Mouse (Mus musculus): ENCODE data around the gene Cyp4a12b. TPM values are rescaled to one million over a fixed set of nuclear protein-coding genes. Genes with fewer than 3 reads are reported as not detected.
"Not testable (repeated sequence)": the region's sequence is repeated elsewhere in the genome, so short reads cannot be mapped to it uniquely, and the experiment has no call there.

Cyp4a12b gene
- not detected in 2 replicates for polyA plus RNA-seq (2015; fragmentation: Nextera tagmentation; extraction: Ambion mirVana)

DNA sequence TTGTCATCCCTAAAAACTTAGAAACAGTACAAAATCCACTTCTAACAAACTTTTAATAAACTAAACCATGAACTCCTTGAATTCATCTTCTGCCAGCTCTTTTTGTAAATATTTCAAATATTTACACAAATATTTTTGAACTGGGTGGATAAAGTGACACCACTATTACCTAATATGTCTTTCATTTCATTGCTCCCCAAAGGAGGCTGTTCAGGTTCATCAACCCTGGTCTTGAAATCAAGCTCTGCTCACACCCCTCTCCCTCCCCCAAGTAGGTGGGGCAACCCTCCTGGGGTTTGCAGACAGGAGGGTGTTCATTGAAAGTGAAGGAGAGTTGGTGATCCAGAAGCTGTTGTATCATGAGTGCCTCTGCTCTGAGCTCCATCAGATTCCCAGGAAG is at the start of gene Cyp4a12b:
Gene Cyp4a12b (plus strand): TSS at position 301 of the 400 bp plus-strand sequence.
- not testable (repeated sequence) for H3K36me3 ChIP-seq; H3K27me3 ChIP-seq; DNase-seq; H3K4me1 ChIP-seq (replicated peaks); H3K9me3 ChIP-seq (replicated peaks); H3K4me3 ChIP-seq (replicated peaks); H3K27ac ChIP-seq; H3K9ac ChIP-seq; ATAC-seq (ENCODE audit: low read depth); H3K4me2 ChIP-seq

- not testable (repeated sequence) for H3K27ac ChIP-seq; H3K9ac ChIP-seq; H3K9me3 ChIP-seq (replicated peaks); H3K4me3 ChIP-seq (replicated peaks); H3K27me3 ChIP-seq; H3K4me1 ChIP-seq (replicated peaks); H3K4me2 ChIP-seq; H3K36me3 ChIP-seq; ATAC-seq (ENCODE audit: low read depth); DNase-seq
- WGBS (ENCODE audit: insufficient replicate concordance), result 44% methylated on average over 3 of the region's 3 CpGs
Measured at GRCm38 (mm10) chr4:115365624-115366023, 45.8 kb upstream of the Cyp4a12b start.

DNA sequence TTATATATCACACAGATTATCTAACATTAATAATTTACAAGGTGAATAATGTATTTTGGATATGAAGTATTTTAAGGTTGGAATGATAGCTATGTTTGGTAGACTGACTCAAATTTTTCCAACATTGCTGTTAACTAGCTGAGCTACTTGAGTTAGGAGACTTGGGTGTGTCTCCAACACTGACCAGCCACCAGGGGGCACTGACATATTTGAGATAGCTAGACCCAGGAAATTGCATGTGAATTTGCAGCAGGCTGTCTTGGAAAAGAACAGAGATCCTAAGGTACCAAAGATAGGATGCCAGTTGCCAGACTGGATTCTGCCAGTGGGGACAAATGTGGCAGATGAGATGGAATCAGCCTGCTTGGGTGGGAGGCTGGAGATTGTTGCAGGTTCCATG is 43.4 kb upstream of the Cyp4a12b start:
- H3K36me3 ChIP-seq; H3K27ac ChIP-seq; H3K9ac ChIP-seq; H3K9me3 ChIP-seq (replicated peaks); H3K4me3 ChIP-seq (replicated peaks); H3K4me1 ChIP-seq (replicated peaks); H3K27me3 ChIP-seq; ATAC-seq (ENCODE audit: low read depth); H3K4me2 ChIP-seq; DNase-seq: not testable (repeated sequence)

- WGBS (ENCODE audit: insufficient replicate concordance), result 72% methylated on average over 2 of the region's 2 CpGs
- H3K4me3 ChIP-seq (replicated peaks); H3K4me1 ChIP-seq (replicated peaks); H3K9ac ChIP-seq; H3K36me3 ChIP-seq; H3K27ac ChIP-seq; H3K4me2 ChIP-seq; DNase-seq; ATAC-seq (ENCODE audit: low read depth); H3K27me3 ChIP-seq; H3K9me3 ChIP-seq (replicated peaks): not testable (repeated sequence)
Measured at GRCm38 (mm10) chr4:115396256-115396655, 15.2 kb upstream of the Cyp4a12b start.

DNA sequence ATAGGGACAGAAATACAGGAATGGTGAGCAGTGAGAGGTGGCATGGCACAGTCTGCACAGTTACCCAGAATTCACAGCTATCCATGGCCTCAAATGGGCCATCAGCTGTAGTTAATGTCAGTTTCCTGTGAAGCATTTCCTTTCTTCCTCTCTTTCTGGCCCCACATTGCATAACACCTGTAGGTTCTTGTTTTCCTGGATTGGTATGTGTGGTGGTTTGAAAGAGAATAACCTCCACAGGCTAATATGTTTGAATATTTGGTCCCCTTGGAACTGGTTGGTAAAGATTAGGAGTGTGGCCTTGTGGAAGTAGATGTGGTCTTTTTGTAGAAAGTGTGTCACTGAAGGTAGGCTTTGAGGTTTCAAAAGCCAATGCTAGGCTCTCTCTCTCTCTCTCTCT is 14.5 kb upstream of the Cyp4a12b start:
- not testable (repeated sequence) for DNase-seq; H3K36me3 ChIP-seq; H3K4me3 ChIP-seq (replicated peaks); H3K4me2 ChIP-seq; H3K9ac ChIP-seq; H3K4me1 ChIP-seq (replicated peaks); H3K27ac ChIP-seq; H3K27me3 ChIP-seq; H3K9me3 ChIP-seq (replicated peaks); ATAC-seq (ENCODE audit: low read depth)

DNA sequence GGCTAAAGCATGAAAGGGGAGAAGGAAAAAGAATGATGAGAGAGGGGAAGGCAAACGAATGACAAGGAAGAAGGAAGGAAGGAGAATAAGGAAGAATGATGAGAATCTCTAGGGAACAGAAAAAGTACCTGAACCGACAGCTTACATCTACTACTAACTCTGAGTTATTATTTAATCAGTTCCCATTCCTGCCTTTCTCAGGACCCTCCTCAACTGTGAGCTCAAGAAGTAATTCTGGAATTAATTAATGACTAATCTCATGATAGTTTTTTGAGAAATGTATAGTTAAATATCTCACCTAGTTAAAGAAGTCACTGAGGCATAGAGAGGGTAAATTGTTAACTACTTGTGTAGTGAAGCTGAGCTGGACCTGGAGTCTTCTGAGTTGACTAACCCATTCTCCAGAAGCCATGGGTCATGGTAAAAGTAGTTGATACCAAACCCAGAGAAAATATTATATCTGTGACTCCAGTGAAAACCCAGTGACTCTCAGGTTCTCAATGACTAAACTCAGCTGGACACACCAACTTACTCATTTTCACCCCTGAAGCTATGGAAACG is 39.2 kb downstream of the Cyp4a12b start:
- Histone ChIP-seq H3K36me3 (no peaks in the 10 kb centered on the region), H3K27me3 (no peaks in the 10 kb centered on the region), H3K27ac (no peak overlapping the region), H3K9ac (no peak overlapping the region), H3K9me3 (replicated peaks) (no peaks in the 10 kb centered on the region), H3K4me3 (replicated peaks) (no peak overlapping the region), H3K4me1 (replicated peaks) (no peaks in the 10 kb centered on the region), H3K4me2 (no peak overlapping the region)
- DNase-seq, result no peak
- WGBS (ENCODE audit: insufficient replicate concordance), result 42% methylated on average over 3 of the region's 3 CpGs
- ATAC-seq (ENCODE audit: low read depth), result no peak

- no peak within 1 kb of the TSS for H3K27ac ChIP-seq
- H3K9ac ChIP-seq, result no peak within 1 kb of the TSS
- DNase-seq (no peak), ATAC-seq (ENCODE audit: low read depth) (no peak)
- 46% methylated on average over 3 of the region's 3 CpGs for WGBS (ENCODE audit: insufficient replicate concordance)
- H3K9me3 ChIP-seq (replicated peaks), result no peaks in the 10 kb centered on the region
- no peak within 1 kb of the TSS for H3K4me2 ChIP-seq
- H3K36me3 ChIP-seq, result no peaks in the 10 kb centered on the region
- no peaks in the 10 kb centered on the region for H3K27me3 ChIP-seq
- H3K4me1 ChIP-seq (replicated peaks), result no peaks in the 10 kb centered on the region
- H3K4me3 ChIP-seq (replicated peaks), result no peak within 1 kb of the TSS
Measured at GRCm38 (mm10) chr4:115452304-115452703, 40.9 kb downstream of the Cyp4a12b start, which contains the start of gene Cyp4a30b. Cyp4a30b (plus strand) TSS chr4:115452604.

DNA sequence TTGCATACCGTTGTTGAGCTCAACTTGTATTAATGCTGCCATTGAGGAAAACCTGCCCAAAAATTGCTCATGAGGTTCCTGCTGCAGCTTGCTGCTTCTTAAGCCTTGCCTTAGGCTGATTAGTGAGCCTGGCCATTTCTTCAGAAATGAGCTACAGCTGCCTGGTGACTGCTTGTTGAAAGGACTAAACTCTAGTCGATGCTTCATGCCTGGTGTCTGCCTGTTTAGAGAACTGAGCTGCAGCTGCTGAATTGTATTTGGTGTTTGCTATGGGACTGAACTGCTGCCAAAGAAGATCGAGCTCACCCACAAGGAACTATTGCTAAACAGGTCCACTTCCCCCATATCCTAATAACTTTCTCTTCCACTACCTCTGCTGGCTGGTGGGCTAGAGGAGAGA is 62.2 kb downstream of the Cyp4a12b start:
- not testable (repeated sequence) for H3K36me3 ChIP-seq; H3K4me1 ChIP-seq (replicated peaks); DNase-seq; H3K4me2 ChIP-seq; H3K4me3 ChIP-seq (replicated peaks); ATAC-seq (ENCODE audit: low read depth); H3K27me3 ChIP-seq; H3K9ac ChIP-seq; H3K9me3 ChIP-seq (replicated peaks); H3K27ac ChIP-seq
- 56% methylated on average over 3 of the region's 3 CpGs for WGBS (ENCODE audit: insufficient replicate concordance)

GRCm38 (mm10) chr4:115476051-115476450 is 64.6 kb downstream of the Cyp4a12b start:
- H3K36me3 ChIP-seq; H3K4me1 ChIP-seq (replicated peaks); H3K9me3 ChIP-seq (replicated peaks); H3K27me3 ChIP-seq; H3K4me2 ChIP-seq; ATAC-seq (ENCODE audit: low read depth); DNase-seq; H3K9ac ChIP-seq; H3K27ac ChIP-seq; H3K4me3 ChIP-seq (replicated peaks): not testable (repeated sequence)

- Histone ChIP-seq H3K9ac (no peak overlapping the region), H3K36me3 (no peaks in the 10 kb centered on the region), H3K9me3 (replicated peaks) (no peaks in the 10 kb centered on the region), H3K27ac (no peak overlapping the region), H3K4me3 (replicated peaks) (no peak overlapping the region), H3K4me2 (no peak overlapping the region), H3K27me3 (no peaks in the 10 kb centered on the region), H3K4me1 (replicated peaks) (no peaks in the 10 kb centered on the region)
- 40% methylated on average over 6 of the region's 6 CpGs for WGBS (ENCODE audit: insufficient replicate concordance)
- no peak for ATAC-seq (ENCODE audit: low read depth)
- DNase-seq, result no peak
Measured at GRCm38 (mm10) chr4:115481006-115481652, 69.7 kb downstream of the Cyp4a12b start.

Measured in liver, embryonic 13.5 days (tissue).